Mouse (Mus musculus) adrenal gland, postnatal 36 days (tissue): Measurements from ENCODE around the gene Cav3. TPM values are rescaled to one million over a fixed set of nuclear protein-coding genes. Genes with fewer than 3 reads are reported as not detected.
A peak's percentile ranks its signal among the peaks of the same experiment; 100 is the strongest.

Experiments
- DNase-seq, 2 experiments: peaks; one replicate each; pipeline ENCODE4 v3.0.0; 2021; ENCODE audit warnings: mixed read lengths in 1 of 2
- total RNA-seq, 2 experiments: library from RNA; stranded (reverse); gene quantifications; 2 replicates each; pipeline ENCODE4 v1.2.3; 2021

The Cav3 gene
- total RNA-seq, 2 experiments from 2014 or later: not detected

- DNase-seq: no peak
Measured at GRCm38 (mm10) chr6:112495219-112495618, 35.9 kb downstream of the Cav3 start.

- DNase-seq: no peak
Measured at GRCm38 (mm10) chr6:112496291-112497060, 37.2 kb downstream of the Cav3 start.

GRCm38 (mm10) chr6:112497456-112497855 lies 38.2 kb downstream of the Cav3 start:
- DNase-seq: no peak

- DNase-seq: no peak
Measured at GRCm38 (mm10) chr6:112498716-112499115, 39.4 kb downstream of the Cav3 start.

- no peak for DNase-seq
Measured at GRCm38 (mm10) chr6:112499456-112499855, 40.2 kb downstream of the Cav3 start.

- peak; percentile 82 to 83 for DNase-seq
Measured at GRCm38 (mm10) chr6:112501156-112501555, 41.9 kb downstream of the Cav3 start.

GRCm38 (mm10) chr6:112507617-112508016 lies 48.3 kb downstream of the Cav3 start:
- no peak for DNase-seq

- DNase-seq: no peak
Measured at GRCm38 (mm10) chr6:112509590-112510131, 50.4 kb downstream of the Cav3 start.

GRCm38 (mm10) chr6:112510346-112510745 lies 51.0 kb downstream of the Cav3 start:
- no peak for DNase-seq

GRCm38 (mm10) chr6:112514591-112514990 lies 55.3 kb downstream of the Cav3 start:
- DNase-seq: no peak

GRCm38 (mm10) chr6:112516496-112516895 lies 57.2 kb downstream of the Cav3 start:
- no peak for DNase-seq

- no peak for DNase-seq
Measured at GRCm38 (mm10) chr6:112517572-112517971, 58.3 kb downstream of the Cav3 start.

GRCm38 (mm10) chr6:112517991-112518390 lies 58.7 kb downstream of the Cav3 start:
- DNase-seq: no peak

Other genes with a start within 250 kb of the Cav3 start
- 1 to 10 TPM; 5.2 to 8.4 TPM for gene Lmcd1, start 185.7 kb upstream of the Cav3 start, total RNA-seq
- gene Ssu2, start 71.5 kb upstream of the Cav3 start, total RNA-seq: 10 to 100 TPM in 1 of 2 experiments, under 1 TPM in 1; 0.40 to 32.8 TPM
- gene Oxtr, start 30.4 kb downstream of the Cav3 start, total RNA-seq: 100 to 1,000 TPM in 1 of 2 experiments, 10 to 100 TPM in 1; 17.8 to 330 TPM
- 1 to 10 TPM; 7.3 to 9.8 TPM for gene Rad18, start 237.2 kb downstream of the Cav3 start, total RNA-seq